Mouse (Mus musculus) urinary bladder, adult 18-20 months (tissue): ENCODE results near the gene Ints6l.
A peak's percentile ranks its signal among the peaks of the same experiment; 100 is the strongest.
"Not testable (repeated sequence)": the region's sequence is repeated elsewhere in the genome, so short reads cannot be mapped to it uniquely, and the experiment has no call there.

Source experiments
- DNase-seq, 2 experiments: peaks; one replicate each; pipeline ENCODE4 v3.0.0; 2022; ENCODE audit warnings: low spot score in 2 of 2, mixed read lengths in 2 of 2

The Ints6l gene

DNA sequence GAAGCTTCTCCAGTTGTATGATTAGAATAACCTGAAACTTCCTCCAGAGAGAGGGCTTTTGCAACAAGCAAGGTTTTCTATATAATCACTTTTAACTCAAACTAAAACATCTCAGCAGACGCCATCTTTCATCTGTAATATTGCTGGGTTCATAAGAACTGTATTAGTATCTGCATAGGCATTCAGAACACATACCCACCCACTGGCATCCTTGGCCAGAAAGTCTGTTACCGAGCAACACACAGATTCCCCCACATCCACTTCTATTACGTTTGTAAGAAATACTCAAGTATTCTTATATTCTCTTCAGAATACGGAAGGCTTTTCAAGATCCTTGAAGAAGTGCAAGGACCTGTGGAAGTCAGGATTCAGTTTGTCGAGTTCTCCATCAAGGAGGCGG lies 69.8 kb downstream of the Ints6l start, which contains the start of gene Gm10477:
Gene Gm10477 (plus strand): TSS at position 301 of the 400 bp plus-strand sequence.
- not testable (repeated sequence) for DNase-seq

- DNase-seq: peak; percentile 8 to 54
Observed at GRCm38 (mm10) chrX:56531266-56531665, 76.6 kb downstream of the Ints6l start.

DNA sequence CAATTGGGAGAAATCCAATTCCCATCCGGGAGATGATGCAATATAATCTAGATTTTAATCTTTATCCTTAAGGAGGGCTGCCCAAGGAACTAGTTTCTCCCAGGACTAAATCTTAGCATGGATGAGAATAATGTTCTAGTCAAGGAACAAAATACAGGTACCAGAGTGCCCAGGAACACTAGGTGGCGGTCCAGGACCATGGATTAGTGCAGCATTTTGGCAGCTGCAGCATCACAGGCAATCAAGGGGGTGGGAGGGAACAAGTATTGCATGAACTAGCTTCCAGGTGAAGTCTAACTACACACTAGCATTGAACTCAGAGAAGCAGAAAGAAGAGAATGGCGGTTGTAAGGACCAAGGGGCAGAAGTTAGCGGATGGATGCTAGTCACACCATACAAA lies 82.5 kb downstream of the Ints6l start:
- peak in 1 of 2 experiments; percentile 1 for DNase-seq

DNA sequence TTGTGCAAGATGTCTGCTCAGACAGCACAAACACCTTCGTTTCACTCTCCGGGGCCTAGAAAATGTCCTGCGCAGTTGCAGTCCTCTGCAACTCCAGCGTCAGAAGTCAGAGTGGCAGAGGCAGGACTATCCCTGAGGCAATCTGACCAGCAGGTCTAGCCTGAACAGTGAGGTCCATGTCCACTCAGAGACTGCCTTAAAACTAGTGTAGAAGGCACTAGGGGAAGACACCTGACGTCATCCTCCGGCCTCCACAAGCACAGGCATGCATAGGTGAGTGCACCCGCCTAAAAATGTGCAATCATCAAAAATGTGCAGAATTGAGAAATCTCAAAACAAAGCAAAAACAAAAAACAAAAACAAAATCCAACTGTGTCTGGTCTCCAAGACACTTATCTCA lies 94.8 kb downstream of the Ints6l start, which contains the start of gene Gm648:
Gene Gm648 (minus strand): TSS at position 101 of the 400 bp plus-strand sequence.
- DNase-seq: no peak

- no peak for DNase-seq
Observed at GRCm38 (mm10) chrX:56553584-56553983, 98.9 kb downstream of the Ints6l start.
